Mouse (Mus musculus) heart, postnatal 0 days (tissue): ENCODE measurements around the gene Dpp6. TPM values are rescaled to one million over a fixed set of nuclear protein-coding genes. Genes with fewer than 3 reads are reported as not detected.

Experiments
- ATAC-seq: fragments of 200-750 bp; cut with Nextera tagmentation; 2 replicates; pipeline ENCODE4 v1.8.0; 2017; ENCODE audit warnings: low read depth, moderate number of reproducible peaks, moderate library complexity; ENCODE audit not compliant: insufficient read depth
- DNase-seq: peaks from one replicate; pipeline ENCODE4 v3.0.0-alpha.2; 2016; ENCODE audit warnings: low spot score
- H3K27ac ChIP-seq: fragments of 300-500 bp; sonication (generic); 2 replicates; pipeline ENCODE4 v1.5.1; 2014; ENCODE audit warnings: low read depth, mild to moderate bottlenecking
- H3K27me3 ChIP-seq: fragments of 300-500 bp; sonication (generic); 2 replicates; pipeline ENCODE4 v1.6.1; 2014; ENCODE audit warnings: low read length, mixed read lengths; ENCODE audit not compliant: control insufficient read depth, insufficient read depth
- H3K36me3 ChIP-seq: fragments of 300-500 bp; sonication (generic); replicated peaks from 2 replicates; pipeline ENCODE4 v1.6.1; 2014; ENCODE audit warnings: low read length, mixed read lengths; ENCODE audit not compliant: control insufficient read depth, insufficient read depth
- H3K4me1 ChIP-seq: fragments of 300-500 bp; sonication (generic); 2 replicates; pipeline ENCODE4 v1.6.1; 2014; ENCODE audit warnings: antibody characterized with exemption; ENCODE audit not compliant: control insufficient read depth, insufficient read depth
- H3K4me2 ChIP-seq: fragments of 300-500 bp; sonication (generic); 2 replicates; pipeline ENCODE4 v1.6.1; 2014; ENCODE audit warnings: low read depth, mild to moderate bottlenecking, low read length, moderate library complexity
- H3K4me3 ChIP-seq: fragments of 300-500 bp; sonication (generic); 2 replicates; pipeline ENCODE4 v1.5.1; 2014; ENCODE audit warnings: low read depth, low read length
- H3K9ac ChIP-seq: fragments of 300-500 bp; sonication (generic); replicated peaks from 2 replicates; pipeline ENCODE4 v1.6.1; 2014; ENCODE audit warnings: low read depth, low read length, mixed read lengths
- H3K9me3 ChIP-seq: fragments of 300-500 bp; sonication (generic); replicated peaks from 2 replicates; pipeline ENCODE4 v1.6.1; 2016; ENCODE audit warnings: low read length; ENCODE audit not compliant: control insufficient read depth
- CTCF ChIP-seq: IDR thresholded peaks from 2 replicates; pipeline ENCODE4 v1.5.1; 2016; ENCODE audit warnings: antibody characterized with exemption, control low read depth, low read depth
- EP300 ChIP-seq: IDR thresholded peaks from 2 replicates; pipeline ENCODE4 v1.6.1; 2016; ENCODE audit warnings: antibody characterized with exemption, low read depth
- WGBS: fragments of 180-500 bp; shearing (Covaris S2); extraction: QIAGEN DNeasy Blood & Tissue Kit; methylation state at CpG from one replicate; pipeline ENCODE4 v1.1.7; 2014; 5-methylcytosine and 5-hydroxymethylcytosine counted together
- polyA plus RNA-seq: library from polyadenylated mRNA; unstranded; fragments of >200 nt; fragmentation: Nextera tagmentation; extraction: Ambion mirVana; gene quantifications from 2 replicates; pipeline ENCODE4 v1.2.1, GENCODE M21; 2015
- total RNA-seq: library from RNA; depleted of rRNA; stranded (reverse); fragments of >200 nt; gene quantifications from 2 replicates; pipeline ENCODE4 v1.2.3, GENCODE M21; 2014; ENCODE audit warnings: low replicate concordance

Dpp6 gene
- total and polyA plus RNA-seq, 2 experiments from 2014 or later: 0.05 TPM; not detected in 1

DNA sequence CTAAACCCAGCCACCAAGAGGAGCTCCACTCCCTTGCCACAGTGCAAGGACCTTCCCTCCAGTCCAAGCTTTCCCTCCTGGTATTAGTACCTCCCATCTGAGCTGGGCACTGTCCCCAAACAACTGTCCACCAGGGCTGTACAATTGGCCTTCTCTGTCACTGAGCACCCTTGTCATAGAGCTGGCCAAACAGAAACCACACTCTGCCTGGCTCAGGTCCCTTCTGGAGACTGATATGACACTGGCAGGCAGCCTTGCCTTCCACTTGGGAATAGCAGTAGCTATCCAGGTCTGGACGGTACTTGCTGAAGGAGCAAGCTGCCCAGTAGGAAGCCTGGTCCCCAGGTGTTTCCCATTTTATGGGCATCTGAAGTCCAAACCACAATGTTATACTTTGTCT, 806.9 kb downstream of the Dpp6 start:
- H3K9me3 ChIP-seq: no peaks in the 10 kb centered on the region
- DNase-seq: no peak
- no peak for TF ChIP-seq CTCF
- TF ChIP-seq EP300: no peak
- no peak overlapping the region for H3K27ac ChIP-seq
- no peak for ATAC-seq
- H3K9ac ChIP-seq: no peak overlapping the region
- H3K4me2 ChIP-seq: no peak overlapping the region
- 36% methylated on average over 1 of the region's 1 CpGs for WGBS
- H3K36me3 ChIP-seq: no peaks in the 10 kb centered on the region
- H3K4me3 ChIP-seq: no peak overlapping the region
- H3K4me1 ChIP-seq: no peaks in the 10 kb centered on the region
- no peaks in the 10 kb centered on the region for H3K27me3 ChIP-seq

DNA sequence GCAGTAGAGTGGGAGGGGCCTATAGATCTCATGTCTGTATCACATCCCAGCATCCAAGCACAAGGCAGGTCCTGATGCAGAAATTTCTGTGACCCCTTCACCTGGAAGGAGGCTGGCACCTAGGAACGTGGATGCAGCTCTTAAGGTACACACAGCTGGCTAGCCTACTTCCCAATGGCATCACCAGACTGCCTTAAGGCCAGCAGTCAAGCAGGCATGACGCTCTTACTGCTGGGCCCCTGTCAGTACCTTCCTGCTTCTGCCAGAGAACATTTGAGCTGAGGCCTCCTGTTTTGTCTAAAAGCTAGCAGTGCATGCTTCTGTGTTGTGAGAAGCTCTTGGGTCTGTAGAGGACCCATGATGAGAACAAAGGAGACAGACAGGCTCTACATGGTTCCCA, 815.1 kb downstream of the Dpp6 start:
- no peak for ATAC-seq
- TF ChIP-seq CTCF (no peak), EP300 (no peak)
- Histone ChIP-seq H3K9ac (no peak overlapping the region), H3K27me3 (no peaks in the 10 kb centered on the region), H3K4me3 (no peak overlapping the region), H3K4me2 (no peak overlapping the region), H3K9me3 (no peaks in the 10 kb centered on the region), H3K36me3 (no peaks in the 10 kb centered on the region), H3K27ac (no peak overlapping the region), H3K4me1 (no peaks in the 10 kb centered on the region)
- DNase-seq: no peak
- 73% methylated on average over 2 of the region's 2 CpGs for WGBS

- no peaks in the 10 kb centered on the region for H3K4me1 ChIP-seq
- H3K27ac ChIP-seq: no peak overlapping the region
- H3K27me3 ChIP-seq: no peaks in the 10 kb centered on the region
- H3K4me3 ChIP-seq: no peak overlapping the region
- no peak overlapping the region for H3K4me2 ChIP-seq
- H3K9ac ChIP-seq: no peak overlapping the region
- WGBS: 60% methylated on average over 2 of the region's 2 CpGs
- DNase-seq (no peak), ATAC-seq (no peak)
- no peaks in the 10 kb centered on the region for H3K9me3 ChIP-seq
- H3K36me3 ChIP-seq: no peaks in the 10 kb centered on the region
- TF ChIP-seq EP300: no peak
- no peak for TF ChIP-seq CTCF
Observed at GRCm38 (mm10) chr5:27635941-27636340, 818.9 kb downstream of the Dpp6 start.

- no peaks in the 10 kb centered on the region for H3K9me3 ChIP-seq
- no peak overlapping the region for H3K27ac ChIP-seq
- DNase-seq (no peak), ATAC-seq (no peak)
- H3K9ac ChIP-seq: no peak overlapping the region
- TF ChIP-seq EP300 (no peak), CTCF (no peak)
- 85% methylated on average over 1 of the region's 1 CpGs for WGBS
- H3K4me3 ChIP-seq: no peak overlapping the region
- H3K27me3 ChIP-seq: no peaks in the 10 kb centered on the region
- H3K4me1 ChIP-seq: no peaks in the 10 kb centered on the region
- H3K36me3 ChIP-seq: no peaks in the 10 kb centered on the region
- H3K4me2 ChIP-seq: no peak overlapping the region
Observed at GRCm38 (mm10) chr5:27641876-27642275, 824.9 kb downstream of the Dpp6 start.

DNA sequence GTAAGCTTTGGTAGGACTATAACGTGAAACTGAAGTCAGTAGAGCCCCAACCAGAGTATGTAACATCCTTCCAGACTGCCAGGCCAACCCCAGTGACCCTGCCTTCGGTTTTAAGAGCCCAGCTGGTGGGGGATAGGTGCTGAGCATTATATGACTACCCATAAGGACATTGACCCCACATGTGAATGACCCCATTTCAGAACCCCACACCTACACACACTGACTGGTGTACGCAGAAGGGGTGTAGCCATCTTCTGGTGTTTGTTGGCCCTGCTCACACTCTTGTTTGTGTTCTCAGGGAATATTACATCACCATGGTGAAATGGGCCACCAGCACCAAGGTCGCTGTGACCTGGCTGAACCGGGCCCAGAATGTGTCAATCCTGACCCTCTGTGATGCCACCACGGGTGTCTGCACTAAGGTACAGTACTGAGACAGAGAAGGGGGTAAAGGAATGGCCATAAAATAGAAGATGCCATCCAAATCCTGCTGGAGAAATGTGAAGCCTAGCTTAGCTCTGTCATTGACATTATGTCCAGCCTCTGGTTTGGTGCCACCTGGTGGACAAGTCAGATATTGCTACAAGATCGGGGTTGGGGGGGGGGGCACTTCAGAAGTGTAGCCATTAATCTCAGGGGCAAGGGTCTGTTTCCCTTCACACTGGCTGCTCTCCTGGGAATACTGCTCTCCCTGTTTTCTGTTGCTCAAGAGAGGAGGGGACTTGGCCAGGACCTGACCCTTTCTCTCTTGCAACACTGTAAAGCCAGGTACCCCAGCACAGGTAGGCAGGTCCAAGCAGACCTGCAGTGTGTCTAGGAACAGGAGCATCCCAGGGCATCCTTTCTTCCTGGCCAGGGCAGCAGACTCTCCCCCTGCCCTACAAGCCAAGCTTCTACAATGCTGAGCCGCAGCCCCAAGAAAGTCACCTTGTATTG, 835.1 kb downstream of the Dpp6 start:
- no peak overlapping the region for H3K9ac ChIP-seq
- 53% methylated on average over 8 of the region's 8 CpGs for WGBS
- TF ChIP-seq EP300 (no peak), CTCF (peak; percentile 77)
- H3K36me3 ChIP-seq: no peaks in the 10 kb centered on the region
- H3K4me2 ChIP-seq: no peak overlapping the region
- no peaks in the 10 kb centered on the region for H3K27me3 ChIP-seq
- ATAC-seq: no peak
- H3K27ac ChIP-seq: no peak overlapping the region
- no peaks in the 10 kb centered on the region for H3K4me1 ChIP-seq
- no peaks in the 10 kb centered on the region for H3K9me3 ChIP-seq
- DNase-seq: no peak
- no peak overlapping the region for H3K4me3 ChIP-seq
